Mouse (Mus musculus) forebrain, embryonic 14.5 days (tissue): ENCODE results near the gene Tas2r138. TPM values are rescaled to one million over a fixed set of nuclear protein-coding genes. Genes with fewer than 3 reads are reported as not detected.
"Not testable (repeated sequence)": the region's sequence is repeated elsewhere in the genome, so short reads cannot be mapped to it uniquely, and the experiment has no call there.

Experiments used
- ATAC-seq: fragments of 200-750 bp; cut with Nextera tagmentation; 2 replicates; pipeline ENCODE4 v1.8.0; 2017; ENCODE audit warnings: mild to moderate bottlenecking, moderate library complexity
- DNase-seq: peaks from one replicate; pipeline ENCODE4 v3.0.0-alpha.2; 2015; ENCODE audit warnings: low spot score
- H3K27ac ChIP-seq: fragments of 300-500 bp; sonication (generic); 2 replicates; pipeline ENCODE4 v1.5.1; 2014; ENCODE audit warnings: low read depth, mild to moderate bottlenecking, control low read depth, low read length, moderate library complexity
- H3K27me3 ChIP-seq: fragments of 300-500 bp; sonication (generic); replicated peaks from 2 replicates; pipeline ENCODE4 v1.6.1; 2014; ENCODE audit warnings: low read length, control low read depth, mixed read lengths; ENCODE audit not compliant: control insufficient read depth, insufficient read depth
- H3K36me3 ChIP-seq: fragments of 300-500 bp; sonication (generic); 2 replicates; pipeline ENCODE4 v1.6.1; 2014; ENCODE audit warnings: low read length, control low read depth; ENCODE audit not compliant: control insufficient read depth, insufficient read depth
- H3K4me1 ChIP-seq: fragments of 300-500 bp; sonication (generic); 2 replicates; pipeline ENCODE4 v1.6.1; 2014; ENCODE audit warnings: antibody characterized with exemption, low read length, control low read depth; ENCODE audit not compliant: control insufficient read depth, insufficient read depth
- H3K4me2 ChIP-seq: fragments of 300-500 bp; sonication (generic); 2 replicates; pipeline ENCODE4 v1.6.1; 2014; ENCODE audit warnings: mild to moderate bottlenecking, control low read depth, low read length
- H3K4me3 ChIP-seq: fragments of 300-500 bp; sonication (generic); 2 replicates; pipeline ENCODE4 v1.5.1; 2014; ENCODE audit warnings: low read depth, low read length, control low read depth
- H3K9ac ChIP-seq: fragments of 300-500 bp; sonication (generic); 2 replicates; pipeline ENCODE4 v1.6.1; 2014; ENCODE audit warnings: mild to moderate bottlenecking, low read length, control low read depth, moderate library complexity
- H3K9me3 ChIP-seq: fragments of 300-500 bp; sonication (generic); replicated peaks from 2 replicates; pipeline ENCODE4 v1.6.1; 2016; ENCODE audit warnings: low read length, control low read depth, mixed read lengths; ENCODE audit not compliant: control insufficient read depth
- WGBS: fragments of 180-500 bp; shearing (Covaris S2); extraction: QIAGEN DNeasy Blood & Tissue Kit; methylation state at CpG from one replicate; pipeline ENCODE4 v1.1.7; 2014; 5-methylcytosine and 5-hydroxymethylcytosine counted together
- polyA plus RNA-seq: library from polyadenylated mRNA; unstranded; fragments of >200 nt; fragmentation: Nextera tagmentation; extraction: Ambion mirVana; gene quantifications from 2 replicates; pipeline ENCODE4 v1.2.1, GENCODE M21; 2014

The Tas2r138 gene
- polyA plus RNA-seq, 1 experiment from 2014 or later, result not detected

DNA sequence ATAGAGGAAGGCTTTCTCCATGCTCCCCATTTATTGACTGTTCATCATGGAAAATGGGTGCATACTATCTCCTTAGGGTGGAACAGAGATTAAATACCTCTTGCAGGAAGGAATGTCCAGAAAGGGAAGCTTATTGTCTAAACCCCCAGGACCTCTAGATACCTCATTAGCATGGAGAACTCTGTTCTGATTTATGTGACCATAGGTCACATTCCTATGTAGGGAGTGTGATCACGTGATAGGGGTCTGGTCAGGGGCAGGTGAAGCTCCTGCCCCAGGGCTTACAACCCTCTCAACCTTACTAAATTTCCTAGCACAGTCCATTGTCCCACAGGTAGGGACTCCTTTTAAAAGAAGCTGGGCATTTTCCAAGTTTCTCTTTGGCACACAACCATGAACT, 13.0 kb upstream of the Tas2r138 start:
- Histone ChIP-seq H3K27me3 (no peaks in the 10 kb centered on the region), H3K4me3 (no peak overlapping the region), H3K4me1 (no peaks in the 10 kb centered on the region), H3K36me3 (no peaks in the 10 kb centered on the region), H3K27ac (no peak overlapping the region), H3K4me2 (no peak overlapping the region), H3K9ac (no peak overlapping the region), H3K9me3 (no peaks in the 10 kb centered on the region)
- ATAC-seq, result no peak
- WGBS, result 69% methylated on average over 1 of the region's 1 CpGs
- no peak for DNase-seq

DNA sequence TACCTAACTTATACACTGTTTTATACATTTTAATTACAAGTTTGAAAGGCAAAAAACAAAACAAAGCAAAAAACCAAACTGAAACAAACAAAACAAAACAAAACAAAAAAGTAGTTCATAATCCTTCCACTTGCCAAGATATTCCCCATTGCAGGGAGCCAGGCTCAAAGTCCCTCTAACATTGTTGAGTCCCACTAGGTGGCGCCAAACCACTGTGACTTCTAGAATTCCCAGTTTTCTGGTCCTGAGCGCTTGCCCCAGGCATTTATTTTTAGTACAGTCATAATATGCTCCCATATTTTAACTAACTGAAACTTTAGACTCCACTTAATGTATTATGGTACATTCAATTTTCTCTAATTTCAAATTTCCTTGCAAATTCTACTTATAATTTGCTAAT, 4.9 kb upstream of the Tas2r138 start:
- H3K9ac ChIP-seq, result no peak overlapping the region
- ATAC-seq, result peak; percentile 75
- H3K27ac ChIP-seq, result no peak overlapping the region
- no peak overlapping the region for H3K4me2 ChIP-seq
- no peaks in the 10 kb centered on the region for H3K36me3 ChIP-seq
- peak; percentile 84 for DNase-seq
- no peaks in the 10 kb centered on the region for H3K9me3 ChIP-seq
- H3K4me3 ChIP-seq, result no peak overlapping the region
- H3K4me1 ChIP-seq, result no peaks in the 10 kb centered on the region
- 21% methylated on average over 2 of the region's 2 CpGs for WGBS
- no peaks in the 10 kb centered on the region for H3K27me3 ChIP-seq

DNA sequence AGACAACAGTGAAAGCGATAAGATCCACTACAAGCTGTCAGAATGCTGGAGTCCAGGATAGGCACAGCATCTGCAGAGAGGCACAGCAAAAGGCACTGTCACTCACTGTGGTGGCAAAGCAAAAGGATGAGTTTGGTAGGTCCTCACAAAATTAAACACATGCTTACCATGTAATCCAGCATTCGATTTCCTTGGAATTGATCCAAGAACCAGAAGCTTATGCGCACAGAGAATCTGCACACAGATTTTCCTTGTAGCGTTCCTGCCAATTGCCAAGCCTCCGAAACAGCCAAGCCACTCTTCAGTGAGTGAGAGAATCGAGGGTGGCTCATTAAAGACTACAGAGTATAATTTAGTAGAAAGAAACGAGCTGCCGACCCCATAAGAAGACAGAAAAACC, 2.9 kb downstream of the Tas2r138 start:
- peak; percentile 90 for DNase-seq

DNA sequence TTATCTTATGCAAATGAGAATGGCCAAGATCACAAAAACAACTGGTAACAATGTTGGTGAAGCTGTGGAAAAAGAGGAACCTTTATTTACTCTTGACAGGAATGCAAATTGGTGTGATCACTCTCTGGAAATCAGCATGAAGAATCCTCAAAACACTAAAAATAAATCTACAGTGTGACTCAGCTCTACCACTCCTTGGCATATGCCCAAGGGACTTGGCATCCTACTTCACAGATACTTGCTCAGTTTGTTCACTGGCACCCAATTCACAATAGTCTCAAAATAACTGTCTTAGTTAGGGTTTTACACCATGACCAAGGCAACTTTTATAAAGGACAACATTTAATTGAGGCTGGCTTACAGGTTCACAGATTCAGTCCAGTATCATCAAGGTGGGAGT, 5.7 kb downstream of the Tas2r138 start:
- peak; percentile 59 for DNase-seq
- no peak for ATAC-seq

More for the DNA sequence above, 2.9 kb downstream of the Tas2r138 start:
- Histone ChIP-seq H3K4me1 (no peaks in the 10 kb centered on the region), H3K27ac (no peak overlapping the region), H3K4me2 (no peak overlapping the region), H3K9ac (no peak overlapping the region), H3K27me3 (no peaks in the 10 kb centered on the region), H3K4me3 (no peak overlapping the region), H3K9me3 (no peaks in the 10 kb centered on the region), H3K36me3 (no peaks in the 10 kb centered on the region)
- 40% methylated on average over 8 of the region's 8 CpGs for WGBS
- peak; percentile 90; the same call in 1 of the 2 replicates for ATAC-seq

DNA sequence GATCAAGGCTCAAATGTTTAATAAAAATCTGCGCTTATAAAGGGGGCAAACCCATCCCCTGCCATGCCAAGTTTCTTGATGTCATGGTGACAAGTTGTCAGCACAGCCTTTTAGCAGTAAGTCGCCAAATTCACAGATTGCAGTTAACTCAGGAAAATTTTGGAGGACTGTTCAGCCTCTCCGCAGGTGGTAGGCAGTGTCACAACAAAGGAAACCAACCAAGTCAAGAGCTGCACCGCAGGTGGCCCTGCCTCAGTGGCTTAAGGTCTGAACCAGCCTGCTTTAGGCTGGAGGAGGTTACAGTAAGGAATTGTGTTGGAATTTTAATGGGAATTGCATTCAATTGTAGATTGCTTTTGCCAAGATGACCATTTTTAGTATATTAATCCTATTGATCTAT, 14.6 kb downstream of the Tas2r138 start:
- H3K27me3 ChIP-seq, ATAC-seq, H3K9me3 ChIP-seq, H3K27ac ChIP-seq, DNase-seq, H3K4me1 ChIP-seq, H3K4me3 ChIP-seq, H3K9ac ChIP-seq, H3K4me2 ChIP-seq, H3K36me3 ChIP-seq: not testable (repeated sequence)
- WGBS, result 27% methylated on average over 4 of the region's 4 CpGs

More for the DNA sequence above, 5.7 kb downstream of the Tas2r138 start:
- no peak overlapping the region for H3K4me2 ChIP-seq
- H3K9ac ChIP-seq, result no peak overlapping the region
- H3K27ac ChIP-seq, result no peak overlapping the region
- no peaks in the 10 kb centered on the region for H3K27me3 ChIP-seq
- no peak overlapping the region for H3K4me3 ChIP-seq
- H3K9me3 ChIP-seq, result no peaks in the 10 kb centered on the region
- H3K36me3 ChIP-seq, result no peaks in the 10 kb centered on the region
- no peaks in the 10 kb centered on the region for H3K4me1 ChIP-seq

DNA sequence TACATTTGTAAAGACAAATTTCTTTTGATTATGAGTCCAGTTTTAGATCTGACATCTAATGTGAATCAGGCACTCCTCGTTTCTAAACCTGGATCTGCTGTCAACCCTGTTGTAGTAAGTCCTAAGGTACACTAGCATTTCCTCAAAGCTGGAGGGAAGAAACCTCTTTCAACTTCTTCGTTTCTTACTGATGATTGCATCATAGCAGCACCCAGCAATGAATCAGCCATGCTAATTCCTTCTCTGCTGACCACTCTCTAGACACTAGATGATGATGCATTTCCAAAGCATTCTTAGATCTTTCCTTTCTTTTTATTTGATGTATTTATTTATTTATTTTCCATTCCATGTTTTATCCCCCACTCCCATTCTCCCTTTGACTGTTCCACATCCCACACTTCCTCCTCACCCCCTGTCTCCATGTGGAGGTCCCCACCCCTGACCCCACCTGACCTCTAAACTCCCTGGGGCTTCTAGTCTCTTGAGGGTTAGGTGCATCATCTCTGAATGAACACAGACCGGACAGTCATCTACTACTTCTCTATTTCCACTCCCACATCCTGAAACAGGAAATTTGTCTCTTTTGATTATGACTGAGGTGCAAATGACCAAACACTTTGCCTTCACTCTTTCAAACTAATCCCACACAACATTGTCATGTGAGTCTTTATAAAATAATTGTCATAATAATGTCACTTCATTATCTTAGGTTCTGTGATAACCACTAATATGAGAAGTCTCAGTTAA, 18.1 kb downstream of the Tas2r138 start:
- no peaks in the 10 kb centered on the region for H3K4me1 ChIP-seq
- H3K36me3 ChIP-seq, result no peaks in the 10 kb centered on the region
- no peak overlapping the region for H3K27ac ChIP-seq
- DNase-seq (no peak), ATAC-seq (no peak)
- WGBS, result 77% methylated on average over 3 of the region's 3 CpGs
- H3K9ac ChIP-seq, result no peak overlapping the region
- no peak overlapping the region for H3K4me2 ChIP-seq
- no peak overlapping the region for H3K4me3 ChIP-seq
- H3K27me3 ChIP-seq, result no peaks in the 10 kb centered on the region
- H3K9me3 ChIP-seq, result no peaks in the 10 kb centered on the region

DNA sequence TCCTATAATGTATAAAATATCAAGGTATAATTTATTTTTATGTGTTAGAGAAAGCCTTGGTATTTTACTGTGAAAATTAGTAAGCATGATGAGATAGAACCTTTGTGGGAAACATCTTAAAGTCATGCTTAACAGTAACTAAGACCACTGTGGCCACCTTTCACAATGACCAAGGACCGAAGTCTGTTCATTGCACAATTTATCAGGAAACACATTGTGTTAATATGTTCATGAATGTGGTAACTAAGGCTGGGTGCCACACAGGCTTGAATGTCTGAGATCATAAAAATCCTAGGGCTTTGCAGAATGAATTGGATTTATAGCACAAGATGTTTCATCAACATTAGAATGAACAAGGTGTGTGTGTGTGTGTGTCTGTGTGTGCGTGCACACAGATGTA, 24.8 kb downstream of the Tas2r138 start:
- no peak for DNase-seq
- no peak overlapping the region for H3K9ac ChIP-seq
- ATAC-seq, result no peak
- no peak overlapping the region for H3K27ac ChIP-seq
- H3K27me3 ChIP-seq, result no peaks in the 10 kb centered on the region
- H3K9me3 ChIP-seq, result no peaks in the 10 kb centered on the region
- no peak overlapping the region for H3K4me2 ChIP-seq
- no peaks in the 10 kb centered on the region for H3K36me3 ChIP-seq
- H3K4me1 ChIP-seq, result no peaks in the 10 kb centered on the region
- H3K4me3 ChIP-seq, result no peak overlapping the region
- WGBS, result 100% methylated on average over 2 of the region's 2 CpGs

DNA sequence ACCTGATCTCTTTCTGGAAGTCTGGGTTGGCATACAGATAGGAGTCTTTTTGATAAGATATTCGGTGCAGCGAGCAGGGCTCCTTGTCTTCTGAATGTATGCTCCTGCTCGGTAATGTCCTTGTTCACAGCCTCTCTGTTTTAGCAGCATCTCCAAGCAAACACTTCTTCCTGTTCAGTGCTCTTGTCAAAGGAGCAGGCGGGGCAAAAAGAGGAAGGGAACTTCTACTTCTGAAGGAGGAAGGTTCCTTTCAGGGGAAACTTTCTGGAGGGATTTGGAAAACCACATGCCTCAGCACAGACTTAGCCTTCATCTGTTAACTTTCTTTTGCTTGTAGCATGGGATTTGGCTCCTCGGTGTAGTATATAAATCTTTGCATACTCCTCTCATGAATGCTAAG, 27.5 kb downstream of the Tas2r138 start, which contains the start of gene Clec5a:
Gene Clec5a, minus strand, starts transcription at position 177 of the 400 bp plus-strand sequence.
- Histone ChIP-seq H3K27ac (no peak within 1 kb of the TSS), H3K36me3 (no peaks in the 10 kb centered on the region), H3K9me3 (no peaks in the 10 kb centered on the region), H3K4me1 (no peaks in the 10 kb centered on the region), H3K9ac (no peak within 1 kb of the TSS), H3K4me3 (no peak within 1 kb of the TSS), H3K27me3 (no peaks in the 10 kb centered on the region), H3K4me2 (no peak within 1 kb of the TSS)
- DNase-seq (no peak), ATAC-seq (no peak)
- WGBS, result 81% methylated on average over 5 of the region's 5 CpGs

DNA sequence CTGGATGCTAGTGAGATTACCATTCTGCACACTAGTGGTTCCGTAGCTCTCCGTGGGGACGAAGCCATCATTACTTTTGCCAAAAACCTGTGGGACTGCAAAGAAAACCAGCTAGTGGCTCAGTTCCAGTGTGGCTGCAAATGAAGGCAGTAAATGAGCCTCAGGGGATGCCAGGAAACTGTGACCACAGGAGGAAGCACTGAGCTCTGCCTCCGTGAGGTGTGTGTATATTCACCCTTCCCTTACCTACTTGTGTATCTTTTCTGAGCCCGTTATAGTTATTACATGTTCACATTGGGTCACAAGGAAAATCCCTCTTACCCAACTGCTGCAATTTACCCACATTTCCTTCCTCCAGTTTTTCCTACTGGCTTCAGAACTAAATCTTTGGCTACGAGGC, 28.8 kb downstream of the Tas2r138 start:
- no peak overlapping the region for H3K4me2 ChIP-seq
- no peak overlapping the region for H3K9ac ChIP-seq
- no peaks in the 10 kb centered on the region for H3K27me3 ChIP-seq
- WGBS, result 84% methylated on average over 6 of the region's 6 CpGs
- no peaks in the 10 kb centered on the region for H3K4me1 ChIP-seq
- no peak overlapping the region for H3K27ac ChIP-seq
- H3K9me3 ChIP-seq, result no peaks in the 10 kb centered on the region
- ATAC-seq (no peak), DNase-seq (no peak)
- no peaks in the 10 kb centered on the region for H3K36me3 ChIP-seq
- H3K4me3 ChIP-seq, result no peak overlapping the region
